Mouse (Mus musculus): ENCODE measurements around the gene Col25a1. TPM values are rescaled to one million over a fixed set of nuclear protein-coding genes. Genes with fewer than 3 reads are reported as not detected.

The Col25a1 gene
- polyA plus RNA-seq (2016; fragmentation: Nextera tagmentation; extraction: Ambion mirVana), result 6.7 and 8.5 TPM in 2 replicates

GRCm38 (mm10) chr3:130131201-130131600 is at the start of gene Col25a1:
Col25a1 (plus strand) TSS chr3:130131501.
- no peaks in the 10 kb centered on the region for H3K36me3 ChIP-seq
- H3K4me1 ChIP-seq, result peaks cover 3% of the 10 kb centered on the region; the same call in 1 of the 2 replicates
- WGBS, result 92% methylated on average over 8 of the region's 8 CpGs
- ATAC-seq (ENCODE audit: low FRiP score, low read depth), result no peak
- peaks cover 4% of the 10 kb centered on the region; the same call in 1 of the 2 replicates for H3K27me3 ChIP-seq
- H3K9ac ChIP-seq (replicated peaks), result no peak within 1 kb of the TSS
- H3K27ac ChIP-seq (replicated peaks), result no peak within 1 kb of the TSS
- H3K9me3 ChIP-seq, result no peaks in the 10 kb centered on the region
- no peak within 1 kb of the TSS for H3K4me3 ChIP-seq
- H3K4me2 ChIP-seq (replicated peaks), result no peak within 1 kb of the TSS

- H3K9me3 ChIP-seq, result no peaks in the 10 kb centered on the region
- no peak overlapping the region for H3K9ac ChIP-seq (replicated peaks)
- H3K27me3 ChIP-seq, result peaks cover 4% of the 10 kb centered on the region; the same call in 1 of the 2 replicates
- WGBS, result 84% methylated on average over 2 of the region's 2 CpGs
- H3K4me1 ChIP-seq, result no peaks in the 10 kb centered on the region
- H3K36me3 ChIP-seq, result no peaks in the 10 kb centered on the region
- H3K27ac ChIP-seq (replicated peaks), result no peak overlapping the region
- H3K4me2 ChIP-seq (replicated peaks), result no peak overlapping the region
- no peak for ATAC-seq (ENCODE audit: low FRiP score, low read depth)
- no peak overlapping the region for H3K4me3 ChIP-seq
Observed at GRCm38 (mm10) chr3:130083312-130083711, 48.0 kb upstream of the Col25a1 start.

GRCm38 (mm10) chr3:130086372-130087080 is 44.8 kb upstream of the Col25a1 start:
- WGBS, result 82% methylated on average over 13 of the region's 13 CpGs
- ATAC-seq (ENCODE audit: low FRiP score, low read depth), result no peak
- H3K4me3 ChIP-seq, result no peak overlapping the region

GRCm38 (mm10) chr3:130087466-130087865 is 43.8 kb upstream of the Col25a1 start:
- Histone ChIP-seq H3K4me3 (no peak overlapping the region), H3K9ac (replicated peaks) (no peak overlapping the region), H3K36me3 (no peaks in the 10 kb centered on the region), H3K4me2 (replicated peaks) (no peak overlapping the region), H3K9me3 (no peaks in the 10 kb centered on the region), H3K27ac (replicated peaks) (no peak overlapping the region), H3K4me1 (no peaks in the 10 kb centered on the region), H3K27me3 (no peaks in the 10 kb centered on the region)
- 87% methylated on average over 9 of the region's 9 CpGs for WGBS
- ATAC-seq (ENCODE audit: low FRiP score, low read depth), result no peak

More at GRCm38 (mm10) chr3:130086372-130087080, 44.8 kb upstream of the Col25a1 start:
- Histone ChIP-seq H3K27me3 (no peaks in the 10 kb centered on the region), H3K9me3 (no peaks in the 10 kb centered on the region), H3K27ac (replicated peaks) (no peak overlapping the region), H3K9ac (replicated peaks) (no peak overlapping the region), H3K36me3 (no peaks in the 10 kb centered on the region), H3K4me1 (no peaks in the 10 kb centered on the region), H3K4me2 (replicated peaks) (no peak overlapping the region)

- H3K4me2 ChIP-seq (replicated peaks), result no peak overlapping the region
- H3K4me1 ChIP-seq, result no peaks in the 10 kb centered on the region
- H3K27ac ChIP-seq (replicated peaks), result no peak overlapping the region
- 86% methylated on average over 9 of the region's 9 CpGs for WGBS
- no peak overlapping the region for H3K9ac ChIP-seq (replicated peaks)
- H3K4me3 ChIP-seq, result no peak overlapping the region
- H3K36me3 ChIP-seq, result no peaks in the 10 kb centered on the region
- ATAC-seq (ENCODE audit: low FRiP score, low read depth), result no peak
- no peaks in the 10 kb centered on the region for H3K27me3 ChIP-seq
- no peaks in the 10 kb centered on the region for H3K9me3 ChIP-seq
Observed at GRCm38 (mm10) chr3:130088654-130089053, 42.6 kb upstream of the Col25a1 start.

GRCm38 (mm10) chr3:130090460-130090859 is 40.8 kb upstream of the Col25a1 start:
- H3K27ac ChIP-seq (replicated peaks), result no peak overlapping the region
- 86% methylated on average over 9 of the region's 9 CpGs for WGBS
- H3K9me3 ChIP-seq, result no peaks in the 10 kb centered on the region
- no peak overlapping the region for H3K4me3 ChIP-seq
- H3K4me2 ChIP-seq (replicated peaks), result no peak overlapping the region
- ATAC-seq (ENCODE audit: low FRiP score, low read depth), result no peak
- no peaks in the 10 kb centered on the region for H3K27me3 ChIP-seq
- no peaks in the 10 kb centered on the region for H3K4me1 ChIP-seq
- no peak overlapping the region for H3K9ac ChIP-seq (replicated peaks)
- H3K36me3 ChIP-seq, result no peaks in the 10 kb centered on the region

GRCm38 (mm10) chr3:130094125-130094704 is 37.1 kb upstream of the Col25a1 start:
- ATAC-seq (ENCODE audit: low FRiP score, low read depth), result no peak
- Histone ChIP-seq H3K36me3 (no peaks in the 10 kb centered on the region), H3K4me3 (no peak overlapping the region), H3K4me2 (replicated peaks) (no peak overlapping the region), H3K9me3 (no peaks in the 10 kb centered on the region), H3K27ac (replicated peaks) (no peak overlapping the region), H3K9ac (replicated peaks) (no peak overlapping the region), H3K4me1 (no peaks in the 10 kb centered on the region), H3K27me3 (no peaks in the 10 kb centered on the region)
- WGBS, result 56% methylated on average over 5 of the region's 5 CpGs

GRCm38 (mm10) chr3:130095160-130095781 is 36.0 kb upstream of the Col25a1 start:
- Histone ChIP-seq H3K9me3 (no peaks in the 10 kb centered on the region), H3K4me1 (no peaks in the 10 kb centered on the region), H3K27ac (replicated peaks) (no peak overlapping the region), H3K4me2 (replicated peaks) (no peak overlapping the region), H3K9ac (replicated peaks) (no peak overlapping the region), H3K36me3 (no peaks in the 10 kb centered on the region), H3K27me3 (no peaks in the 10 kb centered on the region), H3K4me3 (no peak overlapping the region)
- ATAC-seq (ENCODE audit: low FRiP score, low read depth), result no peak
- 43% methylated on average over 5 of the region's 5 CpGs for WGBS

GRCm38 (mm10) chr3:130103486-130103885 is 27.8 kb upstream of the Col25a1 start:
- H3K9ac ChIP-seq (replicated peaks), result no peak overlapping the region
- H3K27ac ChIP-seq (replicated peaks), result no peak overlapping the region
- WGBS, result 74% methylated on average over 8 of the region's 8 CpGs
- H3K4me2 ChIP-seq (replicated peaks), result no peak overlapping the region
- H3K4me3 ChIP-seq, result no peak overlapping the region
- H3K36me3 ChIP-seq, result no peaks in the 10 kb centered on the region
- no peaks in the 10 kb centered on the region for H3K4me1 ChIP-seq
- ATAC-seq (ENCODE audit: low FRiP score, low read depth), result no peak
- no peaks in the 10 kb centered on the region for H3K27me3 ChIP-seq
- no peaks in the 10 kb centered on the region for H3K9me3 ChIP-seq

GRCm38 (mm10) chr3:130104471-130104870 is 26.8 kb upstream of the Col25a1 start:
- no peaks in the 10 kb centered on the region for H3K9me3 ChIP-seq
- ATAC-seq (ENCODE audit: low FRiP score, low read depth), result no peak
- no peak overlapping the region for H3K27ac ChIP-seq (replicated peaks)
- H3K36me3 ChIP-seq, result no peaks in the 10 kb centered on the region
- no peaks in the 10 kb centered on the region for H3K27me3 ChIP-seq
- 87% methylated on average over 9 of the region's 9 CpGs for WGBS
- no peak overlapping the region for H3K4me3 ChIP-seq
- H3K9ac ChIP-seq (replicated peaks), result no peak overlapping the region
- no peak overlapping the region for H3K4me2 ChIP-seq (replicated peaks)
- H3K4me1 ChIP-seq, result no peaks in the 10 kb centered on the region

GRCm38 (mm10) chr3:130116886-130117285 is 14.4 kb upstream of the Col25a1 start:
- H3K4me2 ChIP-seq (replicated peaks), result no peak overlapping the region
- no peaks in the 10 kb centered on the region for H3K36me3 ChIP-seq
- no peak for ATAC-seq (ENCODE audit: low FRiP score, low read depth)
- no peak overlapping the region for H3K4me3 ChIP-seq
- H3K9ac ChIP-seq (replicated peaks), result no peak overlapping the region
- no peak overlapping the region for H3K27ac ChIP-seq (replicated peaks)
- WGBS, result 79% methylated on average over 6 of the region's 6 CpGs
- no peaks in the 10 kb centered on the region for H3K27me3 ChIP-seq
- no peaks in the 10 kb centered on the region for H3K4me1 ChIP-seq
- H3K9me3 ChIP-seq, result no peaks in the 10 kb centered on the region

- Histone ChIP-seq H3K9ac (replicated peaks) (no peak overlapping the region), H3K4me2 (replicated peaks) (no peak overlapping the region), H3K4me3 (no peak overlapping the region), H3K9me3 (no peaks in the 10 kb centered on the region), H3K27me3 (no peaks in the 10 kb centered on the region), H3K36me3 (no peaks in the 10 kb centered on the region), H3K4me1 (peaks cover 3% of the 10 kb centered on the region; the same call in 1 of the 2 replicates), H3K27ac (replicated peaks) (no peak overlapping the region)
- no peak for ATAC-seq (ENCODE audit: low FRiP score, low read depth)
- WGBS, result 76% methylated on average over 8 of the region's 8 CpGs
Observed at GRCm38 (mm10) chr3:130127840-130128239, 3.5 kb upstream of the Col25a1 start.
